22 mouse cellular contexts compared by ENCODE assay signal in the genomic region with DNA sequence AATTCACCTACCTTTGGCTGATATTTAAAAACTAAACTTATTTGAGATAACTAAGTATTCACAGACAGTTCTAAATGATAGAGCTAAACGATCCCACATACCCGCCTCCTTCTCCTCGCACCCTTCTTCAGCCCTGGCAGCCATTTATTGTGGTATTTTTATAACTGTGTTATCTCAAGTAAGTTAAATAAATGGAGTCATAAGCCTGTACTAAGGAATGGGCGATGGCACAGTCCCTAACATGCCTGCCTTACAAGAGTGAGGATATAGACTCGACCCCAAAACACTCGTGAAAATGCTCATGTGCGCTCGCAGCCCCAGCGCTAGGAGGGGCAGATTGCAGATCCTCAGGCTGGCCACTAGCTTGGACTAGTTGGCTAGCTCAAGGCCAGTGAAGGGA.
DNase-seq lines count a peak whose midpoint lies in the region; ATAC-seq lines count a peak whose summit lies in the region.
"Had no signal": no experiment of that assay in that cellular context is flagged by ENCODE, and none has a peak within 500 bp of the region (broad histone marks: within the 10 kb centered on the region; RNA-seq: fewer than 3 reads in every experiment).

No protein-coding gene starts in this region.

- no peak overlapping the region for H3K4me3 ChIP-seq in intestine, embryonic 16.5 days (ENCODE audit: low read length)
- no peak overlapping the region for H3K4me3 ChIP-seq in limb, embryonic 10.5 days
- H3K4me3 ChIP-seq: embryonic facial prominence, embryonic 15.5 days; erythroblast, embryonic 14.5 days; forebrain, embryonic 10.5 days; heart, embryonic 12.5 days; hindbrain, embryonic 10.5 days had no signal

- peak; percentile 41 for ATAC-seq in frontal cortex, adult (ENCODE audit: low TSS enrichment)
- peak; percentile 66 for ATAC-seq in intestine, embryonic 16.5 days
- ATAC-seq: CD4-positive, CD25-positive, alpha-beta regulatory T cell, adult 4 months; forebrain, embryonic 14.5 days had no signal

- no peak overlapping the region for H3K4me2 ChIP-seq in intestine, embryonic 16.5 days (ENCODE audit: low read depth, low read length)
- H3K4me2 ChIP-seq: embryonic facial prominence, embryonic 15.5 days; heart, embryonic 12.5 days; hindbrain, embryonic 14.5 days had no signal

- H3K9me3 ChIP-seq in intestine, embryonic 16.5 days (ENCODE audit: control insufficient read depth, low read length), result no peaks in the 10 kb centered on the region
- H3K9me3 ChIP-seq in limb, embryonic 10.5 days (replicated peaks), result no peaks in the 10 kb centered on the region
- H3K9me3 ChIP-seq: embryonic facial prominence, embryonic 15.5 days; forebrain, embryonic 10.5 days; G1E; heart, embryonic 12.5 days; hindbrain, embryonic 10.5 days had no signal

- H3K36me3 ChIP-seq in intestine, embryonic 16.5 days (ENCODE audit: control insufficient read depth, insufficient read depth, low read length), result no peaks in the 10 kb centered on the region
- H3K36me3 ChIP-seq in limb, embryonic 10.5 days, result no peaks in the 10 kb centered on the region
- H3K36me3 ChIP-seq: embryonic facial prominence, embryonic 15.5 days; forebrain, embryonic 10.5 days; G1E; heart, embryonic 12.5 days; hindbrain, embryonic 10.5 days had no signal

- no peak overlapping the region for H3K9ac ChIP-seq in intestine, embryonic 16.5 days (ENCODE audit: low read depth, low read length)
- H3K9ac ChIP-seq: embryonic facial prominence, embryonic 15.5 days; heart, embryonic 12.5 days; hindbrain, embryonic 14.5 days had no signal

- DNase-seq in frontal cortex, postnatal 14 days (ENCODE audit: low spot score in 2 of 2), result no peak
- peak; percentile 65 for DNase-seq in right cerebral cortex, adult 18-20 months
- no peak for DNase-seq in right cerebral cortex, postnatal 10 days (ENCODE audit: low spot score in 2 of 2)
- no peak for DNase-seq in lung, postnatal 4 days
- no peak for DNase-seq in limb, embryonic 10.5 days (ENCODE audit: low spot score)
- DNase-seq: adrenal gland, postnatal 10 days; B cell, adult 2 months; cerebellum, adult 2 months; cerebellum, postnatal 10 days; embryo, embryonic 11 days; gastrocnemius, postnatal 10 days had no signal

- WGBS in intestine, embryonic 16.5 days, result 60% methylated on average over 9 of the region's 9 CpGs
- WGBS in limb, embryonic 10.5 days, result 90% methylated on average over 9 of the region's 9 CpGs

- H3K27ac ChIP-seq in intestine, embryonic 16.5 days (ENCODE audit: low read length), result no peak overlapping the region
- H3K27ac ChIP-seq in limb, embryonic 10.5 days, result no peak overlapping the region
- H3K27ac ChIP-seq: embryonic facial prominence, embryonic 15.5 days; forebrain, embryonic 10.5 days; hindbrain, embryonic 10.5 days; hindbrain, embryonic 14.5 days had no signal

- peaks cover 4% of the 10 kb centered on the region; the same call in 1 of the 2 replicates for H3K4me1 ChIP-seq in intestine, embryonic 16.5 days (ENCODE audit: control insufficient read depth, insufficient read depth, low read length)
- H3K4me1 ChIP-seq in limb, embryonic 10.5 days, result no peaks in the 10 kb centered on the region
- H3K4me1 ChIP-seq: embryonic facial prominence, embryonic 15.5 days; forebrain, embryonic 10.5 days; heart, embryonic 12.5 days; hindbrain, embryonic 10.5 days had no signal

- H3K27me3 ChIP-seq in intestine, embryonic 16.5 days (replicated peaks; ENCODE audit: control insufficient read depth, insufficient read depth, low read length), result no peaks in the 10 kb centered on the region
- H3K27me3 ChIP-seq in limb, embryonic 10.5 days (ENCODE audit: low read depth, poor library complexity, severe bottlenecking), result no peaks in the 10 kb centered on the region
- H3K27me3 ChIP-seq: embryonic facial prominence, embryonic 15.5 days; heart, embryonic 12.5 days had no signal
